Mouse (Mus musculus): ENCODE results near the gene A230050P20Rik. TPM values are rescaled to one million over a fixed set of nuclear protein-coding genes. Genes with fewer than 3 reads are reported as not detected.

Gene A230050P20Rik
- polyA plus RNA-seq, 1 experiment, result 37.9 TPM

DNA sequence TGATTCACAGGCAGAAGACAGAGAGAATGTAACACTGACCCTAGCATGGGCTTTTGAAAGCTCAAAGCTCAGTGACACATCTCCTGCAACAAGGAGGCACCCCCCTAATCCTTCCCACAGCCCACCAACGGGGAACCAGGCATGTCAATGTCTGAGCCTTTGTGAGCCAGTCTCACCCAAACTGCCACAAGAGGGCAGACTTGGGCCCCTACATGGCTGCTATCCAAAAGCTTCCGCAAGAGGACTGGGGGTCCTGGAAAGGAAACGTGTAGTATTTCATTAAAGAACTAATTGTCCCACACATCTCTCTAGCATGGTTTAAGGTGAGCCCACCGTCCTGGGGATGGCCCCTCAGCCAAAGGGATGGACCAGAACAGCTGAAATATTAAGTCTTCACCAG, 6.6 kb upstream of the A230050P20Rik start:
- H3K4me1 ChIP-seq (ENCODE audit: control insufficient read depth, insufficient read depth, insufficient read length, low read length), result no peaks in the 10 kb centered on the region
- 17% methylated on average over 4 of the region's 4 CpGs for WGBS

DNA sequence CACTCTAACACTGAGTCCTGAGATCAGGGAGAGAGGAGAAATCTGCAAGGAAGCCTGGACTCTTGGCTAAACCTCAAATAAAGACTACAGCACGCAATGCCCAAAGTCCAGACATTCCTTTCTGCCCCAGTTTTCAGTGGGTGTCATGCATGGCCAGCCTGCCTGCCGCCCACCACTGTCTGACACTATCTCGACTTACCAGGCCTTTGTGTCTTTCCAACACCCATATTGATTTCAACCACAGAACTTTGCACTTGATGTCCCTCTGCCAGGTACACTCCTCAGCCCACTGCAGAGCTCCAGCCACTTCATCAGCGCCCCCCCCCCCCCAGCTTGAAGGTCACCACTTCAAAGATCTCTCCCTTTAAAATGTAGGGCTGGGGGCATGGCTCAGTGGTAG, 6.2 kb upstream of the A230050P20Rik start:
- Histone ChIP-seq H3K27ac (ENCODE audit: insufficient read depth, low read depth, low read length) (no peak overlapping the region), H3K27me3 (ENCODE audit: control insufficient read depth, insufficient read depth, low read length) (no peaks in the 10 kb centered on the region), H3K4me1 (ENCODE audit: control insufficient read depth, insufficient read depth, insufficient read length, low read length) (no peaks in the 10 kb centered on the region), H3K4me3 (ENCODE audit: low read depth, low read length) (no peak overlapping the region), H3K36me3 (ENCODE audit: control insufficient read depth, insufficient read depth, low read length) (no peaks in the 10 kb centered on the region)
- no peak for TF ChIP-seq POLR2A (IDR thresholded peaks at IDR 0.05; ENCODE audit: low read depth, low read length)
- TF ChIP-seq CTCF (IDR thresholded peaks at IDR 0.05; ENCODE audit: extremely low read depth, insufficient read length, insufficient replicate concordance, low read depth, low read length), result no peak; the same call in 1 of the 2 replicates
- WGBS, result 48% methylated on average over 4 of the region's 4 CpGs

More for the DNA sequence above, 6.6 kb upstream of the A230050P20Rik start:
- H3K4me3 ChIP-seq (ENCODE audit: low read depth, low read length), result no peak overlapping the region
- peak; percentile 49; the same call in 1 of the 2 replicates for TF ChIP-seq CTCF (IDR thresholded peaks at IDR 0.05; ENCODE audit: extremely low read depth, insufficient read length, insufficient replicate concordance, low read depth, low read length)
- no peak for TF ChIP-seq POLR2A (IDR thresholded peaks at IDR 0.05; ENCODE audit: low read depth, low read length)
- no peaks in the 10 kb centered on the region for H3K36me3 ChIP-seq (ENCODE audit: control insufficient read depth, insufficient read depth, low read length)
- H3K27ac ChIP-seq (ENCODE audit: insufficient read depth, low read depth, low read length), result no peak overlapping the region
- no peaks in the 10 kb centered on the region for H3K27me3 ChIP-seq (ENCODE audit: control insufficient read depth, insufficient read depth, low read length)

DNA sequence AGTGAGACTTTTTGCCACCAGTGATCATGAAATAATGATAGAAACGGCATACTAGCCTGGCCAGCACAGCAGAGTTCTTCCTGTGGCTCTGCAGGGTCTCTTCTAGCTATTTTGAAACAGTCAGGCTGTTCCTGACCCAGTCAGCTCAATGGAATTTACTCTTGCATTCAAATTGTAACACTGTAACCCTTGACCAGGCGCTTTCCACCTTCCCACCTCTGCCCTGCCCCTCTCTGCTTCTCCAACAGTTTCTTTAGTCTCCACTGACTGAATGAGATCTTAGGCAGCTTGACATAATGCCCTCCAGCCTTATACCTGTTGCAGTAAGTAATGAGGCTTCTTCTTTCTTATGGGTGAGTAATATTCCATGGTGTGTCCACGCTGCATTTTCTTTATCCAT, 1.6 kb upstream of the A230050P20Rik start:
- no peak overlapping the region for H3K4me3 ChIP-seq (ENCODE audit: low read depth, low read length)
- TF ChIP-seq CTCF (IDR thresholded peaks at IDR 0.05; ENCODE audit: extremely low read depth, insufficient read length, insufficient replicate concordance, low read depth, low read length), result no peak
- no peak for TF ChIP-seq POLR2A (IDR thresholded peaks at IDR 0.05; ENCODE audit: low read depth, low read length)
- H3K36me3 ChIP-seq (ENCODE audit: control insufficient read depth, insufficient read depth, low read length), result 0 out of 2 replicates have a peak, but pooled peaks cover 3% of the 10 kb centered on the region
- peaks cover 9% of the 10 kb centered on the region for H3K4me1 ChIP-seq (ENCODE audit: control insufficient read depth, insufficient read depth, insufficient read length, low read length)
- no peak overlapping the region for H3K27ac ChIP-seq (ENCODE audit: insufficient read depth, low read depth, low read length)
- 0 out of 2 replicates have a peak, but pooled peaks cover 4% of the 10 kb centered on the region for H3K27me3 ChIP-seq (ENCODE audit: control insufficient read depth, insufficient read depth, low read length)
- WGBS, result 55% methylated on average over 3 of the region's 3 CpGs

DNA sequence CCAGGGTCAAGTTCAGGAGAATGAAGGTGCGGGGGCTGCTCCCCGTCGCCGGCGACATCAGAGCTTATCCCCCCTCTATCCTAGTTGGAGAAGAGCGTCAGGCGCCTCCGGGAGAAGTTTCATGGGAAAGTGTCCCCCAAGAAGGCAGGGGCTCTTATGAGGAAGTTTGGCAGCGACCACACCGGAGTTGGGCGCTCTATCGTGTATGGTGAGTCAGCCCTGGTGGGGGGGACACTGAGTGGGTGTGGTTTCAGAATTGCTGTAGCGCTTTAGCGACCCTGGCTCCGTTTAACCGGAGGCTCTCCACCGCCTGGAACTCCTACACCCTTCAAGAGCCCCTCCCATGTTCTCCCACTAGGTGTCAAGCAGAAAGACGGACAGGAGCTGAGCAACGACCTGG, 804 bp downstream of the A230050P20Rik start:
- 11% methylated on average over 19 of the region's 19 CpGs for WGBS
- TF ChIP-seq CTCF (IDR thresholded peaks at IDR 0.05; ENCODE audit: extremely low read depth, insufficient read length, insufficient replicate concordance, low read depth, low read length), result no peak
- no peak overlapping the region for H3K27ac ChIP-seq (ENCODE audit: insufficient read depth, low read depth, low read length)

DNA sequence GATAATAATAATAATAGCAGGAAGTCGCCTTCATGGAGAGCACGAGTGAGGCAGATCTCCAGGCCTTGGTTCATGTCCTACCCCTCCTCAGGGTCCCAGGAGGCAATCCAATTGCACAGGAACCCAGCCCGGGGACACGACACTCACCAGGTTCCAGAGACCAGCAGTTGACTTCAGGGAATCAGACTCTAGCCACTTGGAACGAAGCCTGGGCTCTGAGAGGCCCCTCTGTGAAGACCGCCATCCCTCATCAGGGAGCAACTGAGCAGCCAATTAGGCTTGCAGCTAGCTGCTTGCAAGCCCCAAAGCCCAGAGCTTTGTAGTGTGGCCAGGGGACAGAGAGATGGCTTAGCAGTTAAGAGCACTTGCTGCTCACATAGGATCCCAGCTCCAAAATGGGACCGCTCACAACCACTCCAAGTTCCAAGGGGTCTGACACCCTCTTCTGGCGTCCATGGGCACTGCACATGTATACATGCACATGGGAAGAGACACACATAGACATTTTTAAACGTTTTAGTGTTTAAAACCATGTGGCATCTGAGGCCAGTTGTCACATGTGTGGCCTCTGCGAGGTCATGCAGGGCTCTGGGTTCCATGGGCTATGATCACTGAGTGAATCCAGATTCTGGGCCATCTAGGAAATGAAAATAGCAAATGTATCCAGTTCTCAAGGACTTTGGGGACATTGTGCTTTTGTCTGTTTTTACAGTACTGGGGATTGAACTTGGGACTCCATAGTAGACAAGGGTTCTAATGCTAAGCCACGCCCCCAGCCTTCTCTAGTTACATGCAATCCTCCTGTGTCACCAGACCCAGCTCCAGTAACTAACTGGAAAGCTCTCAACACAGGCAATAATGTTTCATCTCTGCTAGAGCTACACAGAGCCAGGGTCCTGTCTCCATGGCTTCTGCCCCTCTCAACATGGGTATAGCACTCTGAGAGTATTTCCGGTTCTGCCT, 2.0 kb downstream of the A230050P20Rik start:
- no peak for TF ChIP-seq CTCF (IDR thresholded peaks at IDR 0.05; ENCODE audit: extremely low read depth, insufficient read length, insufficient replicate concordance, low read depth, low read length)
- TF ChIP-seq POLR2A (IDR thresholded peaks at IDR 0.05; ENCODE audit: low read depth, low read length), result no peak
- peaks cover 9% of the 10 kb centered on the region for H3K4me1 ChIP-seq (ENCODE audit: control insufficient read depth, insufficient read depth, insufficient read length, low read length)
- no peak overlapping the region for H3K27ac ChIP-seq (ENCODE audit: insufficient read depth, low read depth, low read length)
- 88% methylated on average over 12 of the region's 12 CpGs for WGBS
- peaks cover 5% of the 10 kb centered on the region; the same call in 1 of the 2 replicates for H3K36me3 ChIP-seq (ENCODE audit: control insufficient read depth, insufficient read depth, low read length)
- H3K4me3 ChIP-seq (ENCODE audit: low read depth, low read length), result no peak overlapping the region
- 0 out of 2 replicates have a peak, but pooled peaks cover 4% of the 10 kb centered on the region for H3K27me3 ChIP-seq (ENCODE audit: control insufficient read depth, insufficient read depth, low read length)

More for the DNA sequence above, 804 bp downstream of the A230050P20Rik start:
- Histone ChIP-seq H3K36me3 (ENCODE audit: control insufficient read depth, insufficient read depth, low read length) (peaks cover 5% of the 10 kb centered on the region; the same call in 1 of the 2 replicates), H3K27me3 (ENCODE audit: control insufficient read depth, insufficient read depth, low read length) (0 out of 2 replicates have a peak, but pooled peaks cover 4% of the 10 kb centered on the region), H3K4me1 (ENCODE audit: control insufficient read depth, insufficient read depth, insufficient read length, low read length) (peaks cover 9% of the 10 kb centered on the region), H3K4me3 (ENCODE audit: low read depth, low read length) (peak overlapping the region; percentile 86)

DNA sequence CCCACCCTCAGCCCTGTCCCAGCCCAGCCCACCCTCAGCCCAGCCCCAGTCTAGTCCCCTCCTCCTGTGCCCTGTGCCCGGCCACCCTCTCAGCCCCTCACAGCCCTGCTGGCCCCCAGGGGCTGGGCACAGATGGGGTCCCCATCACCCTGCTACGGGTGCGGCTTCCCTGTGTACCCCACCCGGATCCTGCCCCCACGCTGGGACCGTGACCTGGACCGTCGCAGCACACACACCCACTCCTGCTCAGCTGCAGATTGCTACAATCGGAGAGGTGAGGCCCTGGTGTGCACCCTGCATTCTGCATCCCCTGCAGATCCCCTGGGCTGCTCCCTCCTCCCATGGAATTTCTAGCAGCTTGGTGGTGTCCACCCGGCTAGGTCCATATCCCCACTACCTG, 4.5 kb downstream of the A230050P20Rik start:
- H3K4me1 ChIP-seq (ENCODE audit: control insufficient read depth, insufficient read depth, insufficient read length, low read length), result peaks cover 9% of the 10 kb centered on the region
- no peak for TF ChIP-seq CTCF (IDR thresholded peaks at IDR 0.05; ENCODE audit: extremely low read depth, insufficient read length, insufficient replicate concordance, low read depth, low read length)
- no peak for TF ChIP-seq POLR2A (IDR thresholded peaks at IDR 0.05; ENCODE audit: low read depth, low read length)
- no peak overlapping the region for H3K27ac ChIP-seq (ENCODE audit: insufficient read depth, low read depth, low read length)
- H3K36me3 ChIP-seq (ENCODE audit: control insufficient read depth, insufficient read depth, low read length), result peaks cover 5% of the 10 kb centered on the region; the same call in 1 of the 2 replicates
- no peak overlapping the region for H3K4me3 ChIP-seq (ENCODE audit: low read depth, low read length)
- WGBS, result 92% methylated on average over 10 of the region's 10 CpGs
- H3K27me3 ChIP-seq (ENCODE audit: control insufficient read depth, insufficient read depth, low read length), result 0 out of 2 replicates have a peak, but pooled peaks cover 4% of the 10 kb centered on the region

DNA sequence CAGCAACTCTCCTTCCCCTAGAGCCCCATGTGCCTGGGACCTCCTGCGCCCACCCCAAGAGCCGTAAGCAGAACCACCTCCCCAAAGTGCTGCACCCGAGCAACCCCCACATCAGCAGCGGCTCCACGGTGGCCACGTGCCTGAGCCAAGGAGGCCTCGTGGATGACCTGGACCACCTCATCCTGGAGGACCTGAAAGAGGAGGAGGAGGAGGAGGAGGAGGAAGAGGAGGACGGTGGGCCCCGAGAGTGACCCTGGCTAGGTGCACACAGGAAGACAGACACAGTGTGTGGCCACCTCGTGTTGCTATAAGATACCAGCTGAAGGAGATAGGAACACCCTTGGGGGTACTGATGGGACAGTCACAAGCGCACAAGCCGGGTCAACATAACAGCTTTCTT, 5.1 kb downstream of the A230050P20Rik start:
- H3K27ac ChIP-seq (ENCODE audit: insufficient read depth, low read depth, low read length), result no peak overlapping the region
- no peak for TF ChIP-seq CTCF (IDR thresholded peaks at IDR 0.05; ENCODE audit: extremely low read depth, insufficient read length, insufficient replicate concordance, low read depth, low read length)
- no peak for TF ChIP-seq POLR2A (IDR thresholded peaks at IDR 0.05; ENCODE audit: low read depth, low read length)
- H3K4me3 ChIP-seq (ENCODE audit: low read depth, low read length), result no peak overlapping the region
- H3K4me1 ChIP-seq (ENCODE audit: control insufficient read depth, insufficient read depth, insufficient read length, low read length), result peaks cover 6% of the 10 kb centered on the region
- H3K27me3 ChIP-seq (ENCODE audit: control insufficient read depth, insufficient read depth, low read length), result 0 out of 2 replicates have a peak, but pooled peaks cover 4% of the 10 kb centered on the region
- peaks cover 5% of the 10 kb centered on the region; the same call in 1 of the 2 replicates for H3K36me3 ChIP-seq (ENCODE audit: control insufficient read depth, insufficient read depth, low read length)
- 91% methylated on average over 12 of the region's 12 CpGs for WGBS
